Mouse (Mus musculus) right cerebral cortex, adult 2 months (tissue): ENCODE measurements at regions not wholly inside any gene's neighbourhood (a gene's known extent, or its start where the extent isn't known, plus 50 kb on each side); places are given as distances from the start of the nearest gene placed in this dataset.

Source experiments
- DNase-seq, 2 experiments: peaks; one replicate each; pipeline ENCODE4 v3.0.0; 2021 to 2022; ENCODE audit warnings: low spot score in 2 of 2

DNA sequence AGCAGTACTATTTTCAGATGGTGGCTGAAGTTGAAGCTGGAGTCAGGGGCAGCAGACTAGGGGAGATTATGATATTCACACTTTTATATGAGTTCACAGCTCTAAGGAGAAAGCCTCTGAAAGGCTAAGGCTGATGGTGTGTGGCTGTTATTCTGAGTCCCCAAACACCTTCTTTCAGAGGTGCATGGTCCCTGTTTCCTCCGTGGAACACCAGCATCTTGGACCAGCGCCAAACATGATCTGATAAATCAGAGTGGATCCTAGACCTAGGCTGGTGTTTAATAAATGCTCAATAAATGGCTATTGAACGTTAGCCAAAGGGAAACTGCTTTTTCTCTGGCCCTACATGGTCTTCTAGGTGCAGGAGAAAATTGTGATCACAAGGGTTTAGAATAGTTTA is 269.2 kb downstream of the Agtpbp1 start:
- DNase-seq = no peak

DNA sequence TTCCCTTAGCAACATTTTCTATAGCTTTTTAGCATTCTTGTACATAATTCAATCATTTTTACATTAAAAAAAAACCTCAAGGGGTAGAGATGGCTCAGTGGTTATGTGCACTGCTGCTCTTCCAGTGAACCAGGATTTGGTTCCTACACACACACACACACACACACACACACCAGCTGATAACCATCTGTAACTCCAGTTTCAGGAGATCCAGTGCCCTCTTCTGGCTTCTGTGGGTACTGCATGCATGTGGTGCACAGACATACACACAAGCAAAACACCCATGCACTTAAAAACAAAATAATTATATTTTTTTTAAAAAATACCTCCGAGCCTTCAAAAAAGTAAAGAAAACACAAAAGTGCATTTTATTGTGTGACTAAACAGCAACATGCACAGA is 270.6 kb downstream of the Agtpbp1 start:
- peak in 1 of 2 experiments; percentile 24 for DNase-seq

DNA sequence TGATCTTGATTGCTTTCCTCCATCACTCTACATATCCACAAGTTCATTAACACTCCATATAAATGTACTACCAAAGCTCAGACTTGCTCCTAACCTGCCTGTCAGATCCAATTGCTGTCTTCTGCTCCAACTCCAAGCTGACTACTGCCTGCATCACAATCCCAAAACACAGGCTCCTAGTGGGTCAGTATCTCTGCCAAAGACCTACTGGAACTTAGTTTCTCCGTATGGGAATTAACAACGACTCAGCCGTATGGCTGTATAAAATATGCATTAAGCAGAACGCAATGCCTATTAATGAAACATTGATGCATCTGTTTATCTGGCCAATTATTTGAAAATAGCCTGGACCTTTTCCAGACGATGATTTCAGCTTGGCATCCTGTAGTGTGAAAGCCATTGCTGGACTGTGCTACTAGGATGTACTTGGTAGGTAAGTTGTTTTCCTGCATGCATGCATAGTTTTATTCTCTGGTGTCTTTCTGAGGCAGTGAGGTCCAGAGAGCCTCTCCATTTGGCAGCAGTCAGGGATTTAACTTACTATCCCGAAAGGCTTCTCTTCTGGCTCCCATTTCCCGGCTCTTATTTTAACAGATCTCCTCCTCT is 271.2 kb downstream of the Agtpbp1 start:
- DNase-seq = no peak

DNA sequence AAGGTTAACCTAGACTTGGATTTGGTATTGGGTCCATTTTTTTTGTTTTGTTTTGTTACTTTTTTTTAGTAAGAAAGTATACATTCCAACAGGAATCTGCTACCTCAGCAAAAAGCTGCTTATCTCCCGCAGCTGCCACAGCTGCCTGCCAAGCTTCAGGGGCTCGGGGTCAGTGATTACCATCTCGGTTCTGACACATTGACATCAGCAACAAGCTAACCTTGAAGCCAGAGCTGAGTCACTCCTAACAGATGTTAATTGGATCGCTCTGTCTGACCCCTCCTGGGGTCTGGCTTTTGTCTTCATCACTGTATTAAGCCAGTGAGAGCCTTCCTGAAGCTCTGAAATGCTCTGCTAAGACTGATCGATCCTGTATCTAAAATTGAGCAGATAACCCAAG is 292.1 kb downstream of the Agtpbp1 start:
- no peak for DNase-seq

DNA sequence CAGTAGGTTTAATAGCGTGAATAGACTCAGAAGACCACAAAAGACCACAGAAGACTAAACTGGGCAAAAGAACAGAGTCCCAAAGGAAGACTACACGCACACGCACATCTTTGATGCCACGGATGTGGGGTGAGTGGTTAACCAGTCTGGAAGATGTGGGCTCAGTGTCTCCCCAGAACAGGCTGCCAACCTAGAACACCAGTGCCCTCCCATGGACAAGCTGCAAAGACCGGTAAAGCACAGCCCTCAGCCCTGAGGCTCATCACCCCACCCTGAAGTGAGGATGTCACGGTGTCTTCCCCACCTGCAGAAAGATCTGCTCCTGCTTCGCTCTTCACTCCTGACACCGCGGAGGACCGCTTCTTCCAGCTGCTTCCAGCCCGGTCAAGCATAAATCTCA is 295.9 kb downstream of the Agtpbp1 start:
- peak; percentile 57 to 63 for DNase-seq

DNA sequence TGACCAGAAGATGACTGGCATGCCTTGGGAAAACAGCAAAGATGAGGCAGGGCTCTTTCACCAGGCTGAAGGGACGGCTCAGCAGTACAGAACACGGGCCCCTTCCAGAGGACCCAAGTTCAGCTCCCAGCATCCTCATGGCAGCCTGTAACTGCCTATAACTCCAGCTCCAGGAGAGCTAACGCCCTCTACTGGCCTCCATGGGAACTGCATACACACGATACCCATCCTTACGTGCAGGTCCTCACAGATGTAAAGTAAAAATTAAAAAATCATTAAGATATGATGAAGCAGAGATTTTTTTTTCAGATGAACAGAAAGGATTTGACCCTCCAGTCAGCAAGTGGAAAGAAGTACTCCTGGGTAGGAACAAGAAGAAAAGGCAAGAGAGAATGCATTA is 303.8 kb downstream of the Agtpbp1 start:
- DNase-seq = no peak

DNA sequence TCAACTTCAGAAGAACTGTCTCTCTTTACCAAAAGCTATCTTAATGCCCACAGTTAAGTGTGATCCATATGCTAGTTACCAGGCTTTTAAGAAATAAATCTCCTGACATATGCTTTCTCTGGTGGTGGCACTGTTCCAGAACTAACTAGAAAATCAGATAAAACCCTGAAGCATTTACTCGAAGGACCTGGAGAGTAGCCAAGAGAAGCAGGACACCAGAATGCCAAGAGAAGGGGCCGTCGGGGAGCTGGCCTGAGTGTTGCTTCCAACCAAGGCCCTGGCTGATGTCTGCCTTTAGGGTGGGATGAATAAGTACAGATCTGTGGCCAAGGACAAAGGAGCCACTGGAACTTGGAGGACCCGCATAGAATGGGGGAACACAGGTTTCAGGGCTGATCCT is 305.9 kb downstream of the Agtpbp1 start:
- DNase-seq = no peak

DNA sequence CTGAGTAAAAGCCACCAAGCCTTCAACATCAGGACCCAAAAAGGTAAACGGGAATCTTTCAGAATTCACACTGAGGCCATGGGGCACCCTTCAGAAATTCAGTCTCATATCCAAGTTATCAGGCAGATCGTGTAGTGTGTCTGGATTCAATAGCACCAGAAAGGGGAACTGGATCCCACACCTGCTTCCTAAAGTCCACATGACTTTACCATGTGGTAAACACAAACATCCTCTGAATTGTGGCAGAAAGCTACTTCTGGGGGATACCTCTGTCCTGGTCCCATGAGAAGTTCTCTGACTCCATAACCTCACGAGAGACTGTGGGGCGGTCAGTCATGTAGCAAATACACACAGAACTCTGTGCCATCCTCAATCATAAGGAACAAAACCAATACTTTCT is 313.4 kb downstream of the Agtpbp1 start:
- no peak for DNase-seq

DNA sequence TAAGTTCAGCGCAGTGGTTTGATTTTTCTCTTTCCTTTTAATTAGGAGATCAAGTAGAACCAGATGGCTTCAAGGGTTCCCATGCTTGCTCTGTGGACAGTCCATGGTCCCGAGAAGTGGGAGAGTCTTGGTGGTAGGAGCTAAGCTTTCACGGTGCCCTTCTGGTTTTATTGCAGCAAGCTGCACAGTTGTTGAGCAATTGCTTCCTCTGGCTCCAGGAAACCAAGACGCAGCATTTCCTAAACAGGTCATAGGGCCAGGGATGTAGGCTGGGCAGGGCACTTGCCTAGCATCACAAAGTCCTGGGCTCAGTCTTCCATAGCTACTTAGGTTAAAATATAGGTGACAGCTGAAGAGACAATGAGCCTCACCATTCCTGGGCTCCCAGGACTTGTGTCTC is 318.2 kb downstream of the Agtpbp1 start:
- DNase-seq = no peak

DNA sequence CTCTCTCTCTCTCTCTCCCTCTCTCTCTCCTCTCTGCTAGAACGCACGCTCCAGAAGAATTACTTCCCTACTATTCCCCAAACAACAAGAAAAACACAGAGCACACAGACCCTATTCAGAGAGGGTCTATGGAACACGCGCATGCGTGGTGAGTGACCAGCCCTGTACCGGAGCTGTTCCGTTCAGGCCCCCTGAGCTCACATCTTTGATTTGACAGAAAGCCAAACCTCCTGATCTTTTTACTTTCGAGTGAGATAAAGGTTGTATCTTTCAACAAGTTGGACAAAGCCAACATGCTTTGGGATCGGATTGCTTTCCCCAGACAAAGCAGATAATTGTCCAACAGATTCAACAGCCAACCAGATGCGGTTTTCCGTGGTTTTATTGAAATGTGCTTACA is 320.9 kb downstream of the Agtpbp1 start:
- DNase-seq = no peak

DNA sequence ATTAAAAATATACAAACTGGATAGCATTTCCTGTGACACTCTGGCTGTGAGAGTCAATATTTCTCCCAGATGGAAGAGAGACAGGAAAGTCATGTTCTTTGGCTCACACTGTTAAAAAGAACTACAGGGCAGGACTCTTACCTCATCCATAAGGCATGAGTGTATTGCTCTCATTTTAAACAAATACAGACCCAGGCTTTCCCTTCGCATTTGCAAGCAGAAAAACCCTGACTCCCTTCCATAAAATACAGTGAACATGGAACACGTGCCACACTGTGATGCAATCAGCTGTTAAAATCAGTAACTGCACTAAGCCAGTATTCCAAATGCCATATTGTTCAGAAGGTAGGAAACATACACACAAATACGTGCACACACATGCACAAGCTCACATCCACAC is 323.1 kb downstream of the Agtpbp1 start:
- DNase-seq = no peak

DNA sequence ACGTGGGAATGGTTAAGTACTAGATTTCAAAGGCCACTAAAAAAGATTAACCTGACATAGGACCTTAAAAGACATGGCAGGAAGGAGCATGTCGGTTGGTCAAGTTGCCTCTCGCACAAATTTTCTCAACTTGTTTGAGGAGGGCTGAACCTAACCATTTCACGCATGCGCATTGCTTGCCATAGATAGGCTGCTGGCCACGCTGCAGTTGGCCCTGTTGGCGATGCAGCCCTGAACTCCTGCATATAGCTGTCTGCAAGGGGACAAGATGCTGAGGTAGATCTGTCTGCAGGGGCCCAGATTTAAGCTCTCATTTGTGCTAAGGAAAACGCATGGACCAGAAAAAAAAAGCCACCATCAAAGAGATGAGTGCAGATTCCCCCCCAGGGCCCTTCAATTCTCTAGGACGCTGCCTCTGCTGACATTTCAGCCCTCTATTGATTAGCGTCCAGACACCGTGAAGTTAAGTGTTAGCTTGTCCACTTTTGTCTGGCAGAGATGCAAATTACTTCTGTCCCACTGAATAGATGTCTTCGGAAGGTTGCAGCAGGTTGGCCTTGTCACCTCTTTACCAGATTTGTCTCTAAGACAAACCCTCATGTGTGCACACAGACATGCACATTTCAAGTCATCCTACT is 329.1 kb downstream of the Agtpbp1 start:
- DNase-seq = no peak

DNA sequence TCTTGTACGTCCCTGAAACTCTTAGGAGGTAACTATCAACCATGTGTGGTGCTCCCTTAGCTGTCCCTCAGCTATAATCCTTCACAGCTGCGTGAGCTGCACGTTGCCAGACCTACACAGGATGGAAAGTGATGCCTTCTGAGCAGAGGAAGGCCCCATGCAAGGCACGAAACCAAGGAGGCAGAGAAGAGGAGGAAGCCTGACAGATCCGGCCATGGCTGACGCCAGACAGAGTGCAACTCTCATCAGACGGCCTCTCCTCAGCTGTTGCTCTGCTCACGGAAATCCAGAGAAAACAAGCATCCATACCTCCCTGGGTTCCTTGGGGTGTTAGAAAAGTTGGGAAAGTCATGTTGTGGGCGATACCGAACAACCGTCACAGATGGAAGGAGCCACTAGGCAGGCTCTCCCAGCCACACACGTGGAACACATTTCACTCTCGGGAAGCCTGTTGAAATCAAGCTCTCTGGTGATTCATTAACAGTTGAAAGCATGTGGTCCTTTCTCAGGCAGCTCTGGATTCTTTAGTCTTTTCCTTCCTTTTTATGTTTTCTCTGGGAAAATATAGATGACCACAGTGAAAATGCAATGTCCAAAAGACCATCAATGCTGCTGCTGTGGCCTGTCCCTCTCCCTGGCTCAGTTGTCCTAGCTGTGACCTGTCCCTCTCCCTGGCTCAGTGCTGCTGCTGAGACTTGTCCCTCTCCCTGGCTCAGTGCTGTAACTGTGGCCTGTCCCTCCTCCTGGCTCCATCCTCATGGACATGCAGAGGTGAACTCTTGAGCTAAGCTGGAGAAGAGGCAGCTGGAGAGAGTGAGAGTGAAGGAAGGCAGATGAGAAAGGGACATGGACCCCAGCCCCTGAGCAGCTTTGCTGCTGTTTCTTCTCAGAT is 331.1 kb downstream of the Agtpbp1 start:
- DNase-seq = peak; percentile 41 to 46

DNA sequence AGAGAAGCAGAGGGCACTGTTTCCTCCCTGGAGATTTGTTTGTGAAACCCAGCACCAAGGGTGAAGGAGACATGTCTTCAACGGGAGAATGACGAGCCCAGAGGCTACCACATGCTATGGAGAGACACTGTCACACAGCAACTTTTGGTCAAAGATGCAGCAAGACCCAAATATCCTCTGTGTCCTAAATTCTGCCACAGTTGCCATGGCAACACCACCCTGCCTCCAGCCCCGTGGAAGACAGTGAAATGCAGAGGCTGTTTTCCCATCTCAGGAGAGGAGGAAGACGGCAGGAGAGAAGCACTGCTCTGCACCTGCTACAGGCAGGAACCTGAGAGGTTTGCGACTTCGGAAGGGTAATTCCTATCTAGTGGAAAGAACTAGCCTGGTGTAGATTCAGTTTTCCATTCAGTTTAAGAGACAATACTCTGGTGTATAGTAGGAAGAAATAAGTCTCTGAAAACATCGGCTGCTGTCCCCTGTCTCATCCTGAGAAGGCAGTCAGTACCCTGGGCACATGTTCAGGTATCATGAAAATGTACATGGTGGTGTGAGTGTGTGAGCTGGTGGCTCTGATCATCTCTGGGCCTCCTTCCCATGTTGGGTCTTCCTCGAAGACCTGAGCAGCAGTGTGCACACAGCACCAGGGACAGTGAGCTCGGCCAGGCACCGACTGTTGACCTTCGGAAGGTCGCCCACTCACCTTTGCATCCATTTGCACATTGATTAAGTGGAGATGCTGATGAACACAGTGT is 333.6 kb downstream of the Agtpbp1 start:
- DNase-seq = peak; percentile 82 to 89

DNA sequence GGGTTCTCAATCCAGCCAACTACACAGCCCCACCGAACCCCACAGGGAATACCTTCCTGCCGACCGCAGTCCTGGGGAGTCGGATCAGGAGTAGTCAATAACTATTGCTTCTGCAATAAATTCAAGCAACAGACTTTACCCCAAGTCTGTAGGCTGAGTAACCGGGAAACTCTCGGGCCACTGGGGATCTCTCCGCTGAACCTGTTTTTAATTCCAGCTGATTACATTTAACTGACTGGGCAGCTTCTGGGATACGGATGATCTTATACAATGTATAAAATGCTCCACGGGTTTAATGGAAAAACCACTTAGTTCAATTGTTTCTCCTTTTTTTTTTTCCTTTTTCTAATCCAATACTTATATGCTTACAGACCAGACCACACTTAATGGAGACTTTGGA is 336.6 kb downstream of the Agtpbp1 start:
- no peak for DNase-seq

DNA sequence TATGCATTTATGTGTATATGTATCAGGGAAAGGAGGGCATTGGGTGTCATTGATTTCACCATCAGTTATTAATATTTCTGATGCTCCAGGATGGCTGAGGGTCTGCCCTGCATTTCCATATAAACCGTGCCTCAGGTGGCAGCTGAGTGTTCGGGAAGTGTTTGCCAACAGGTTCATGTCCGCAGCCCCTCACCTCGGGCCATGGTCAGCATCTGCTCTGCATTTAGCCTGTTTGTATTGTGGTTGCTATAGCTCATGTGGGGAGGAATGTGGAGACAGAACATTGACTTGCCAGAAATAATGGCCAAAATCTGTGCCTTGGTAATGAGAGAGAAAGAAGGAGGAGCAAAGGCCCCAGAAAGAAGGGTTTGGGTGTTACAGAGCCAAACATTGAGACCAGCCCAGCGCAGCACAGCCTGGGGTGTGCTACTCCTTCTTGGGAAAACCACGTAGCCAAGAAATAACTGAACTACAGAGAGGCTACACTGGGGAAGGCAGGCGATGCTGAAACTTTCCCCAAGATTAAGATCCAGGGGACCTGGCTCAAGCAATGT is 338.0 kb downstream of the Agtpbp1 start:
- no peak for DNase-seq

DNA sequence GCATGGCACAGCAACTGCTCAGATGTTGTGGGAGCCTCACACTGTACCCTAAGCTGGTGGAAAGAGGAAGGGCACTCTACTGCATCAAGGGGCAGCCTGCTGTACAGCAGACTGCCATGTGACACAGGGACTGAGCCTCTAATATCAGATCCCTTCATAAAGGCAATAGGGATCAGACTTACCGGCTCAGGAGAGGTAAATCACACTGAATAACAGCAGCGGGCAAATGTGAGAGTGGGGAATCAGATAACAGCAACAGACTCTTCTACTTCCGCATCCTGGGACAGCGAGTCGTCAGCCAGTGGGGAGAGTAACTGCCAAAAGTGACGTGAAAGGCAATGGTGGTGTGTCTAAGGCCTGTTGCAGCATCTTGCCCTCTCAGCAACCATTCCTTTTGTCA is 339.0 kb downstream of the Agtpbp1 start:
- no peak for DNase-seq

DNA sequence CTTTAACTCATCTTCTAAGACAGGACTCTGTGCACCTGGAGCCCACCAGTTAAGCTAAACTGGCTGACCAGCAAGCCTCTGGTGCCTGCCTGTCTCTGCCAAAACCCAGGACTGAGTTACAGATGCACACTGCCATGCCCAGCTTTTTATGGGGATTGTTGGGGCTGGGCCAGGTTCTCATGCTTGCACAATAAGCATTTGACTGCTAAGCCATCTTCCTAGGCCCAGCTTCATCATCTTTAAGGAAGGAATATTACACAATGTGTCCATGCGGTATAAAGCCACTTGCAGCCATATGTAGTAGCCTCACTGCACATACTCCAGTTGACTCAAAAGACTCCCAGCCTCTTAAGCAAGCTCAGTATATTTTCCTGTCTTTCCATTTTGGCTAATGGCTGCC is 340.4 kb downstream of the Agtpbp1 start:
- no peak for DNase-seq

DNA sequence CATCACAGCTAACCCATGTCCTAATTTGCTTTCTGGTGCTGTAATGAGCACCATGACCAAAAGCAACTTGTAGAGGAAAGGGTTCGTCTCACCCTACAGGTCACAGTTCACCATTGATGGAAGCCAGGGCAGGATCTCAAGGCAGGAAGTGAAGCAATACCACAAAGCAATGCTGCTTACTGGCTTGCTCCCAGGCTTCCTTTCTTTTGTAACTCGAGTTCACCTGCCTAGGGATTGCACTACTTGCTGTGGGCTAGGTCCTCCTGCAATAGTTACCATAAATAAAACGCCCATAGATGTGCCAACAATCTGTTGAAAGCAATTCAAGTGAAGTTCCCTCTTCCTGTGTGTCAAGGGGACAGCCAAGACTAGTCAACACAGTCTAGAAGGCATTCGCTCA is 342.4 kb downstream of the Agtpbp1 start:
- DNase-seq = no peak

DNA sequence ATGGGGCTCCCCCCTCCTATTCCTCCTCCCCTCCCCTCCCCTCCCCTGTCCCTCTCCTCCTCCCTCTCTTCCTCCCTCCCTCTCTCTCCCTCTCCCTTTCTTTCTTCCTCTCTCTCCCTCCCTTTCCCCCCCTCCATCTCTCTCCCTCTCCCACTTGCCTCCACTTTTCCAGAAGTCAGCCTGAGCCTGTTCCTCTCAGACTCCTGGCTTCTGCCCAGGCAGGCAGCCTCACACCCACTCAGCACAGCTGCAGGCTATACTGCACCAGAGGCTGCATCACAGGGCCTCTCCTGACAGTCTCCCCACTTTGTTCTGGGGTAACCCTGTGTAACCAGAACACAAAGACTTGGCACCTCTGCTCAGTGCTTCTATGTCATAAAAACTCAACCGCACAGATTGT is 346.3 kb downstream of the Agtpbp1 start:
- DNase-seq = peak; percentile 53 to 71

DNA sequence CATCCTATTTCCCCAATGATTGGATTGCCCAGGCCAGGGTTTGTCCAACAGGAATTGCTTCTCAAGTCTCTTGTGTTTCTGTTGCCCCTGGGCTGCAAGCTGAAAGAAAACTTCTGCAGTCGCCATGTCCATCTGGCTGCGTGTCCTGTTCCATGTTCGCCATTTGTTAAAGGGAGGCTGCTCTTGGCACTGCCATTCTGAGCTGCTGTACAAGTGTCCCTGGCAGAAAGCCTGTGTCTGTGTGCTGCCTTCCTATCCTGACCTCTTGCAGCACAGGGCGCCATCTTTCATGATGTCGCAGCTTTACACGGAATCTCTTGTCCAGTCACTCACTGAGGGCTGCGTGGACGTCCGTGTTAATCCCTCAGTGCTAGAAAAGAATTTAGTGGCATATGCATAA is 349.2 kb downstream of the Agtpbp1 start:
- no peak for DNase-seq

DNA sequence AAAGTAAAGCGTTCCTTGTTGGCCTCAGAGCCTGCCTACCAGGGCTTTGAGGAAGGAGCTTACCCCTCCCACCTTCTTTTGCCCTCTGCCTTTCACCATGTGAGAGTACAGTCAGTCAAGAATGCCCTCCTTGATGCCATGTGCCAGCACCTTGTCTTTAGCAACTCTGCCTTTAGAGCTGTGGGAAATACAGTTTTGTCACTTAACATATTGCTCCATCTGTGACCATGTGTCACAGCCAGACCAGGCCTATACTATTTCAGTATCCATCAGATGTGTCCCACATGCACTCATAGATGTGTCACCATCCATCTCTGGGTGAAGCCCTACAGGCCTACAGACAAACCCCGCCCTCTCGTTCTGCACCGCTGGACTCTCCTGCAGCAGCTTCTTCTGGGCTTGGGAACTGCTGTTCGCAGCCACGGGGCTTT is 355.9 kb downstream of the Agtpbp1 start:
- DNase-seq = no peak
